Mouse (Mus musculus) G1E (cell line): Measurements from ENCODE around the gene Gm28374. TPM values are rescaled to one million over a fixed set of nuclear protein-coding genes. Genes with fewer than 3 reads are reported as not detected.
A peak's percentile ranks its signal among the peaks of the same experiment; 100 is the strongest.

ENCODE experiments used
- ATAC-seq: 2 replicates; pipeline ENCODE4 v1.8.0; 2016; ENCODE audit warnings: mild to moderate bottlenecking; ENCODE audit not compliant: insufficient number of reproducible peaks, poor library complexity, low FRiP score, severe bottlenecking; ENCODE audit errors: extremely low read depth
- DNase-seq: peaks from one replicate; pipeline ENCODE4 v3.0.0; 2012; ENCODE audit warnings: low spot score
- H3K27me3 ChIP-seq: 2 replicates; pipeline ENCODE4 v1.6.1; 2012; ENCODE audit warnings: mild to moderate bottlenecking, low read length, inconsistent platforms; ENCODE audit not compliant: insufficient read depth
- H3K36me3 ChIP-seq: replicated peaks from 2 replicates; pipeline ENCODE3; 2012; ENCODE audit warnings: mild to moderate bottlenecking, inconsistent platforms
- H3K4me1 ChIP-seq: 2 replicates; pipeline ENCODE4 v1.6.1; 2012; ENCODE audit warnings: low read depth, low read length, inconsistent platforms, mixed read lengths; ENCODE audit not compliant: insufficient read depth
- H3K4me3 ChIP-seq: 2 replicates; pipeline ENCODE4 v1.5.1; 2012; ENCODE audit warnings: low read depth, mild to moderate bottlenecking, inconsistent platforms, low read length, moderate library complexity, mixed read lengths
- H3K9me3 ChIP-seq: replicated peaks from 2 replicates; pipeline ENCODE4 v1.6.1; 2012; ENCODE audit warnings: inconsistent platforms
- CTCF ChIP-seq: IDR thresholded peaks from 2 replicates; pipeline ENCODE4 v1.5.1; 2012; ENCODE audit warnings: low read depth, low read length, inconsistent platforms, mixed read lengths
- GATA1 ChIP-seq: IDR thresholded peaks from 2 replicates; pipeline ENCODE4 v1.6.1; 2012; ENCODE audit warnings: borderline replicate concordance, low read length, inconsistent platforms, mixed read lengths
- GATA2 ChIP-seq: IDR thresholded peaks from 2 replicates; pipeline ENCODE4 v1.6.1; 2012; ENCODE audit warnings: low read depth, low read length, inconsistent platforms, borderline replicate concordance
- POLR2AphosphoS5 ChIP-seq: IDR thresholded peaks from 2 replicates; pipeline ENCODE4 v1.6.1; 2012; ENCODE audit warnings: low read depth, low read length, inconsistent platforms; ENCODE audit not compliant: insufficient replicate concordance
- TAL1 ChIP-seq: conservative IDR thresholded peaks from 2 replicates; pipeline ENCODE4 v1.6.1; 2012; ENCODE audit warnings: low read depth, low read length, inconsistent platforms, mixed read lengths
- polyA plus RNA-seq: library from polyadenylated mRNA; stranded (reverse); fragments of >175 nt; gene quantifications from 2 replicates; pipeline ENCODE4 v1.2.3, GENCODE M21; 2012
- total RNA-seq, 2 experiments: library from RNA; stranded (forward) in 1 of 2; stranded (reverse) in 1 of 2; fragments of 200-1000 nt in 1 of 2; fragments of >200 nt in 1 of 2; fragmentation: Nextera tagmentation in 1 of 2; gene quantifications; 2 replicates each; pipeline ENCODE4 v1.2.3; 2014 to 2017

Gm28374 gene
- total and polyA plus RNA-seq, 3 experiments, result 0.75 to 0.98 TPM; not detected in 1

GRCm38 (mm10) chr19:6088841-6089240, 6.8 kb upstream of the Gm28374 start:
- DNase-seq (no peak), ATAC-seq (no peak)
- no peaks in the 10 kb centered on the region for H3K27me3 ChIP-seq
- H3K4me1 ChIP-seq, result peaks cover 69% of the 10 kb centered on the region
- no peak overlapping the region for H3K4me3 ChIP-seq
- TF ChIP-seq POLR2AphosphoS5, result no peak
- no peak for TF ChIP-seq GATA2
- no peak for TF ChIP-seq CTCF
- TF ChIP-seq TAL1, result no peak
- no peak for TF ChIP-seq GATA1
- H3K36me3 ChIP-seq, result peaks cover 84% of the 10 kb centered on the region
- no peaks in the 10 kb centered on the region for H3K9me3 ChIP-seq

GRCm38 (mm10) chr19:6085417-6085879, 3.4 kb upstream of the Gm28374 start:
- peaks cover 68% of the 10 kb centered on the region for H3K4me1 ChIP-seq
- ATAC-seq, result peak; percentile 87
- H3K36me3 ChIP-seq, result peaks cover 85% of the 10 kb centered on the region
- TF ChIP-seq TAL1, result no peak
- no peak for TF ChIP-seq CTCF
- TF ChIP-seq GATA1, result no peak
- no peak for TF ChIP-seq GATA2
- TF ChIP-seq POLR2AphosphoS5, result no peak
- DNase-seq, result peak; percentile 93
- H3K27me3 ChIP-seq, result no peaks in the 10 kb centered on the region
- peak overlapping the region; percentile 93 for H3K4me3 ChIP-seq
- H3K9me3 ChIP-seq, result no peaks in the 10 kb centered on the region

- TF ChIP-seq POLR2AphosphoS5 (no peak), CTCF (no peak), TAL1 (no peak)
- peak within 1 kb of the TSS; percentile 93 for H3K4me3 ChIP-seq
- DNase-seq (peak; percentile 84), ATAC-seq (peak; percentile 63)
- peaks cover 85% of the 10 kb centered on the region for H3K36me3 ChIP-seq
- H3K9me3 ChIP-seq, result no peaks in the 10 kb centered on the region
- H3K4me1 ChIP-seq, result peaks cover 60% of the 10 kb centered on the region
- no peaks in the 10 kb centered on the region for H3K27me3 ChIP-seq
Measured at GRCm38 (mm10) chr19:6084478-6085248, 2.6 kb upstream of the Gm28374 start, which contains the start of the genes Zfpl1 and Cdca5. TSS of gene Zfpl1 (minus strand) at chr19:6084956. TSS of gene Cdca5 (plus strand) at chr19:6084983.

GRCm38 (mm10) chr19:6079983-6080480, 2.0 kb downstream of the Gm28374 start, which contains the start of gene Tmem262:
TSS of gene Tmem262 (plus strand) at chr19:6080033.
- TF ChIP-seq GATA2 (no peak), TAL1 (no peak), GATA1 (no peak), CTCF (no peak), POLR2AphosphoS5 (no peak)
- H3K36me3 ChIP-seq, result peaks cover 72% of the 10 kb centered on the region
- peaks cover 41% of the 10 kb centered on the region for H3K4me1 ChIP-seq
- H3K27me3 ChIP-seq, result no peaks in the 10 kb centered on the region
- no peak within 1 kb of the TSS for H3K4me3 ChIP-seq
- no peaks in the 10 kb centered on the region for H3K9me3 ChIP-seq
- ATAC-seq (no peak), DNase-seq (no peak)

- TF ChIP-seq POLR2AphosphoS5 (no peak), GATA2 (no peak), TAL1 (no peak), CTCF (no peak), GATA1 (no peak)
- H3K4me1 ChIP-seq, result peaks cover 24% of the 10 kb centered on the region
- DNase-seq (peak; percentile 89), ATAC-seq (peak; percentile 68)
- H3K9me3 ChIP-seq, result no peaks in the 10 kb centered on the region
- H3K36me3 ChIP-seq, result peaks cover 80% of the 10 kb centered on the region
- H3K4me3 ChIP-seq, result peak within 1 kb of the TSS; percentile 84
- no peaks in the 10 kb centered on the region for H3K27me3 ChIP-seq
Measured at GRCm38 (mm10) chr19:6076564-6077393, 5.3 kb downstream of the Gm28374 start, which contains the start of gene Vps51. TSS of gene Vps51 (minus strand) at chr19:6077231.

- ATAC-seq (no peak), DNase-seq (no peak)
- Histone ChIP-seq H3K36me3 (peaks cover 81% of the 10 kb centered on the region), H3K27me3 (no peaks in the 10 kb centered on the region), H3K4me1 (peaks cover 34% of the 10 kb centered on the region), H3K9me3 (no peaks in the 10 kb centered on the region), H3K4me3 (no peak overlapping the region)
- TF ChIP-seq CTCF (no peak), GATA1 (no peak), POLR2AphosphoS5 (no peak), GATA2 (no peak), TAL1 (no peak)
Measured at GRCm38 (mm10) chr19:6073889-6074288, 8.2 kb downstream of the Gm28374 start.
